Mouse (Mus musculus): ENCODE results near the gene Adam15. TPM values are rescaled to one million over a fixed set of nuclear protein-coding genes. Genes with fewer than 3 reads are reported as not detected.
A peak's percentile ranks its signal among the peaks of the same experiment; 100 is the strongest.

Gene Adam15
- polyA plus RNA-seq, 1 experiment: 95.1 TPM

DNA sequence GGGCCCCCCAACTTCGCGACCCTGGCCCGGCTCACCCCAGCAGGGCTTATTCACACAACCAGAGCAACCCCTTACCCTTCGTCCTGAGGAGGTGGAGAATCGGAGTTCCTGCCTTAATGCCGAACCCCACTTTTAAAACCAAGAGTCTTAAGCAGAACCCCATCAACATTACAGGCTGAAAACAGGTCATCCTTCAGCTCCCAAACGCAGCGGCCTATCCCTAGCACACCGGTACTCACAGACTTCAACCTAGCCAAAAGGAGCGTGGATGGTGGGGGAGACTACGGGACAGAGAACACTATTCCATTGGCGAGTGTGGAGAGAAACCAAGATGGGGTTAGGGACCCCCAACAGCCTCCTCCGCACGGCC lies 27.7 kb downstream of the Adam15 start:
- WGBS: 4% methylated on average over 14 of the region's 14 CpGs

DNA sequence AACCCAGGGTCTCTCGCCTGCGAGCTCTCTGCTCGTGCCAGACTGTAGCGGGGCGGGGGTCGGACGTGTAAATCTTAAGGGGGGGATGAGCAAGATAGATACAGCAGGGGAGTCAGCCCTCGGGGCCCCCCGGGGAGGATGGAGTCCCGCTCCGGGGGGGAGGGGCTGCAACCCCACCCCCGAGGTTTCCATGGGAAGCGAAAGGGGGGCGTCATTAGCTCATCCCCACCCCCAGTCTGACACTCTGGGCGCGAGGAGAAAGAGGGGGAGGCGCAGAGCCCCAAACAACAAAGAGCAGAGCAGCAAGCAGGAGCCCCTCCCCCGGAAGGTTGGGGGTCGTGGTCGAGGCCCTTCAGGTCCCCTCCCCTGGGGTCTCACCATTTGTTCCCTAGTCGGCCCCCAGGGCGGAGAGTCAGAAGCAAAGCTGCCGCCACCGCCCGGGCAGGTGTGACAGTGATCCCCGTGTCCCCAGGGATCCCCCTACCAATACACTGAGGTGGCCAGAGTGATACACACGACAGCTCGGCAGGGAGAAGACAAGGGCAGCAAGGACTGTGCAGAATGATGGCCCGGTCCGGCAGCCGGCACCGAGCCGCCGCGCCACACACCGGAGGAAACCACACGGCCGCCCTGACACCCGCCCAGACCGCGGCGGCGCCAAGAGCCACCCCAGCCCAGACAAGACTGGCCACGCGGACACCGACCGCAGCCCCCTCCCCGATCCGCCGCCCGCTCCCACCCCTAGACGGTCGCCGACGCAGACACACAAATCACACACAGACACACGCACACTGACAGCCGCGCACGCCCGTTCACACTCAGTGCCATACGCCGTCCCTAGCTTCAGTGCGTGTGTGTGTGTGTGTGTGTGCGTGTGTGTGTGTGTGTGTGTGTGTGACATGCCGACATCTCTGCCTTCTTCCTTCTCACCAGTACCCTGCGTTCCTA lies 28.3 kb downstream of the Adam15 start:
- H3K4me3 ChIP-seq (ENCODE audit: insufficient read depth, low read depth, low read length): peak overlapping the region; percentile 41
- H3K36me3 ChIP-seq (ENCODE audit: control insufficient read depth, insufficient read depth, low read length): no peaks in the 10 kb centered on the region
- no peak for DNase-seq
- H3K27ac ChIP-seq (ENCODE audit: insufficient read depth, low read depth, low read length): no peak overlapping the region
- 2% methylated on average over 66 of the region's 66 CpGs for WGBS
- TF ChIP-seq POLR2A (IDR thresholded peaks at IDR 0.05; ENCODE audit: low read depth, low read length): no peak
- peaks cover 7% of the 10 kb centered on the region for H3K27me3 ChIP-seq (replicated peaks; ENCODE audit: control insufficient read depth, insufficient read depth, low read length)
- peaks cover 15% of the 10 kb centered on the region for H3K4me1 ChIP-seq (ENCODE audit: control insufficient read depth, insufficient read depth, low read length)

More for the DNA sequence above, 27.7 kb downstream of the Adam15 start:
- DNase-seq: no peak
- peaks cover 7% of the 10 kb centered on the region for H3K27me3 ChIP-seq (replicated peaks; ENCODE audit: control insufficient read depth, insufficient read depth, low read length)
- H3K36me3 ChIP-seq (ENCODE audit: control insufficient read depth, insufficient read depth, low read length): no peaks in the 10 kb centered on the region
- peak overlapping the region; percentile 56 for H3K4me3 ChIP-seq (ENCODE audit: insufficient read depth, low read depth, low read length)
- no peak overlapping the region for H3K27ac ChIP-seq (ENCODE audit: insufficient read depth, low read depth, low read length)
- peaks cover 15% of the 10 kb centered on the region for H3K4me1 ChIP-seq (ENCODE audit: control insufficient read depth, insufficient read depth, low read length)
- TF ChIP-seq CTCF (conservative IDR thresholded peaks at IDR 0.05; ENCODE audit: insufficient read depth, insufficient read length, low read depth, low read length): no peak
- TF ChIP-seq POLR2A (IDR thresholded peaks at IDR 0.05; ENCODE audit: low read depth, low read length): no peak

DNA sequence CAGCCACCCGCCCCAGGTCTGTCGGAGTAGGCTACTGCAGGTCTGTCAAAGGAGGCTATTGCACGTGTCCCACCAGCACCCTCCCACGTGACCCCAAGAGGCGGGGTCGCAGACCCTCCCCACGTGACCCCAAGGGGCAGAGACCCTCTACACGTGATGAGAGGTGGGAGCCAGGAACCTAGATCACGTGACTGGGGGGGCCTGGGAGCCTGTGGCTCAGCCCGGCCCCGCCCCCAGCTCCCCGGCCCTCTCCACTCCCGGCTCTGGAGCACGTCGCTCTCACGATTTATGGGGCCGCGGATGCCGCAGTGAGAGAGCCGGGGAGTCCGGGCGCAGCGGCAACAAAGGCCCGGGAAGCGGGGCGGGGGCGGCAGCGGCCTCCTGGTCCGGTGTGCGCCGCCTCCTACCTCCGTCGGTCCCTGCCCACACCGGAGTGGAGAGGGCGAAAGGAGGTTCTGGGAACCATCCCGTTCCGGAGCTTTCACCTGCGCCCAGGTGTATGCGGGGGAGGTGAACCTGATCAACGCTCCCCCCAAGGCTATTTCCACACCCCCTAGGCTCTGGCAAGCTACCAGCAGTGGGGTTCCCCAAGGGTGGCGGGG lies 29.1 kb downstream of the Adam15 start:
- Histone ChIP-seq H3K27ac (ENCODE audit: insufficient read depth, low read depth, low read length) (no peak overlapping the region), H3K27me3 (replicated peaks; ENCODE audit: control insufficient read depth, insufficient read depth, low read length) (peaks cover 7% of the 10 kb centered on the region), H3K4me3 (ENCODE audit: insufficient read depth, low read depth, low read length) (peak overlapping the region; percentile 39), H3K4me1 (ENCODE audit: control insufficient read depth, insufficient read depth, low read length) (peaks cover 15% of the 10 kb centered on the region), H3K36me3 (ENCODE audit: control insufficient read depth, insufficient read depth, low read length) (no peaks in the 10 kb centered on the region)
- no peak for DNase-seq
- TF ChIP-seq POLR2A (IDR thresholded peaks at IDR 0.05; ENCODE audit: low read depth, low read length) (no peak), CTCF (conservative IDR thresholded peaks at IDR 0.05; ENCODE audit: insufficient read depth, insufficient read length, low read depth, low read length) (no peak)
- 1% methylated on average over 41 of the region's 41 CpGs for WGBS

DNA sequence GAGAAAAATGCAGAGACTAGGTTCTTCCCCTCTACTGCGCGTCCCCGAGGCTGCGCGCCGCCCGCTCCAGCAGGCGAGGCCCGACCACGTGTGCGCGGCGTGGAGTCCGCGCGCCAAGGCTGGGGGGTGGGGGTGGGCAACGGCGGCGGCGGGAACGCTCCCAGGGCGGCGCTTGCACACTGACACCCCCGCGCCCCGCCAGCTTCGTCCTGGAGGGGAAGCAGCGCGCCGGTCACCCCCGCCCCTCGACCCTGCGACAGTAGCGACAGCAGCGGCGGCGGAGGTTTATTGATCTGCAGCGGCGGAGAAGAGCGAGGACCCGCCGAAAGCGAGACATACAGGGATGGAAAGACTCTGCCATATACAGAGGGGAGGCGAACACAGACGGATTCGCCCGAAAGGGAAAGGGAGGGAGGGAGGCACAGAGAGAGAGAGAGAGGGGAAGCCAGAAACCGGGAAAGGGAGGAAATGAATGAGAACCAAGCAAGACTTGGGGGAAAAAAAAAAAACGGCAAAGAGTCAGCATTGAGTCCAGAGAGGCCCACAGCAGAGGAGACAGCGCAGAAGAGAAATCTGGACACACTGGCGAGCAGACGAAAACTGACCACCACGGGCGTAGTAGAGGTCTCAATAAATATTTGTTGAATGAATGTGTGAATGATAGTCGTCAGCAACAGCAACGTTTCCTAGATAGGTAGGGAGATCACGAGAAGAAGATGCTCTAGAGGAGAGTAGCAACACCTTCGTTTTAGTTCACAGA lies 30.0 kb downstream of the Adam15 start:
- Histone ChIP-seq H3K27ac (ENCODE audit: insufficient read depth, low read depth, low read length) (no peak overlapping the region), H3K27me3 (replicated peaks; ENCODE audit: control insufficient read depth, insufficient read depth, low read length) (peaks cover 7% of the 10 kb centered on the region), H3K4me3 (ENCODE audit: insufficient read depth, low read depth, low read length) (no peak overlapping the region), H3K36me3 (ENCODE audit: control insufficient read depth, insufficient read depth, low read length) (no peaks in the 10 kb centered on the region), H3K4me1 (ENCODE audit: control insufficient read depth, insufficient read depth, low read length) (peaks cover 15% of the 10 kb centered on the region)
- 5% methylated on average over 58 of the region's 58 CpGs for WGBS
- DNase-seq: no peak
- TF ChIP-seq POLR2A (IDR thresholded peaks at IDR 0.05; ENCODE audit: low read depth, low read length) (no peak), CTCF (conservative IDR thresholded peaks at IDR 0.05; ENCODE audit: insufficient read depth, insufficient read length, low read depth, low read length) (no peak)

DNA sequence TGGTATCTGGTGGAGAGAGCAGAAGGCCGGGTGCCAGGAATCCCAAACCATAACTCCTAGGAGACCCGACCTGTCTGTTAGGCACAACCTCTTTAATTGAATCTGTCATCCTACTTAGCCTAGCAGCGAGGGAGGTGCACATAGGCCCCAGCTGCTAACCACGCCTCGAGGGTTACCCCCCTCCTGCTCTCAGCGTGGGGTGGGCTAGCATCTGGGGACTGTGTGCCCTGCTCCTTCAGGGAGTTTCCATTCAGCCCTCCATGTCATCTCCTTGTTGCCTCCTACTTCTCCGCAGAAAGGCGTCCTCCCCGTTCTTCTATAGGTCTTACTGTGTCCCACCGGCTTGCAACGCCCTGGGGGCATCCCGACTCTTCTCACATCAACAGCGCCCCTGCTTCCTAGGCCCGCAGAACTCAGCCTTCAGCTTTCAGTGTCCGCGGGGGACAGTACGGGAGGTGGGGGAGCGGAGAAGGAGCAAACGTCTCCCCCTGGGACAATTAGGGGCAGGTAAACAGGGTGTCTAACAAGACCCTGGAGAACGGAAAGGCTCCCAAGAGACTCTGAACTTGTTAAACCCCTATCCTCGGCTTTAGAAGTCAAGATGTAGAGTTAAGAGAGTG lies 30.7 kb downstream of the Adam15 start:
- no peak for DNase-seq
- Histone ChIP-seq H3K36me3 (ENCODE audit: control insufficient read depth, insufficient read depth, low read length) (no peaks in the 10 kb centered on the region), H3K4me3 (ENCODE audit: insufficient read depth, low read depth, low read length) (no peak overlapping the region), H3K4me1 (ENCODE audit: control insufficient read depth, insufficient read depth, low read length) (peaks cover 15% of the 10 kb centered on the region), H3K27me3 (replicated peaks; ENCODE audit: control insufficient read depth, insufficient read depth, low read length) (peaks cover 7% of the 10 kb centered on the region), H3K27ac (ENCODE audit: insufficient read depth, low read depth, low read length) (no peak overlapping the region)
- no peak for TF ChIP-seq POLR2A (IDR thresholded peaks at IDR 0.05; ENCODE audit: low read depth, low read length)
- TF ChIP-seq CTCF (conservative IDR thresholded peaks at IDR 0.05; ENCODE audit: insufficient read depth, insufficient read length, low read depth, low read length): no peak
- WGBS: 42% methylated on average over 21 of the region's 21 CpGs

DNA sequence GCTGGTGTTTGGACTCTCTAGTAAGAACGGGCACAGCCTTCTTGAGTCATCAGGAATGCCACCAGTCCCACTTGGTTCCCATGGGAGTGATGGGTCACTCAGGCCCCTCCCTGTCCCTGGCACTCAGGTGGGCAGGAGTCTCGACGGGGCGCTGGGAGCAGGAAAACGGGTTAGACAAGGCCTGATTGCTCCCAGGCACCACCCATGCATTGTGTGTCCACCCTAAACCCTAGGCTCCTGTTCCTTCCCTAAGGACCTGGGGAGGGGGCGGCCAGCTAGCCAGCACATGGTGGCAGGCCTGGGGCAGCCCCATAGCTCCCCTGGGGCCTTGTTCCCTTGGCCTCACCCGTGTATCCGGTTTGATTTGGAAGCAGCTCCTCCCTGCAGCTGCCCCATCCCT lies 31.5 kb downstream of the Adam15 start:
- Histone ChIP-seq H3K4me3 (ENCODE audit: insufficient read depth, low read depth, low read length) (no peak overlapping the region), H3K27me3 (replicated peaks; ENCODE audit: control insufficient read depth, insufficient read depth, low read length) (peaks cover 7% of the 10 kb centered on the region), H3K27ac (ENCODE audit: insufficient read depth, low read depth, low read length) (no peak overlapping the region), H3K4me1 (ENCODE audit: control insufficient read depth, insufficient read depth, low read length) (peaks cover 15% of the 10 kb centered on the region), H3K36me3 (ENCODE audit: control insufficient read depth, insufficient read depth, low read length) (no peaks in the 10 kb centered on the region)
- no peak for DNase-seq
- no peak for TF ChIP-seq CTCF (conservative IDR thresholded peaks at IDR 0.05; ENCODE audit: insufficient read depth, insufficient read length, low read depth, low read length)
- no peak for TF ChIP-seq POLR2A (IDR thresholded peaks at IDR 0.05; ENCODE audit: low read depth, low read length)
- 79% methylated on average over 8 of the region's 8 CpGs for WGBS

Measured in kidney, adult 2 months (tissue).